Mouse (Mus musculus): ENCODE data around the gene Cyp2c38. TPM values are rescaled to one million over a fixed set of nuclear protein-coding genes. Genes with fewer than 3 reads are reported as not detected.
"Not testable (repeated sequence)": the region's sequence is repeated elsewhere in the genome, so short reads cannot be mapped to it uniquely, and the experiment has no call there.

Gene Cyp2c38
- not detected in 2 replicates for polyA plus RNA-seq (2012; rRNA removed)

- no peak for DNase-seq (ENCODE audit: low read depth in 1 of 2, low spot score in 2 of 2)
- no peaks in the 10 kb centered on the region for H3K36me3 ChIP-seq (ENCODE audit: control insufficient read depth, insufficient read depth, low read length)
- no peak within 1 kb of the TSS for H3K27ac ChIP-seq (ENCODE audit: insufficient read depth, low read length)
- no peak within 1 kb of the TSS for H3K4me3 ChIP-seq (ENCODE audit: extremely low read depth, insufficient read depth, insufficient read length)
- no peaks in the 10 kb centered on the region for H3K27me3 ChIP-seq (ENCODE audit: control insufficient read depth, insufficient read depth, low read length)
- 91% methylated on average over 1 of the region's 1 CpGs for WGBS
- H3K4me1 ChIP-seq (ENCODE audit: control insufficient read depth, insufficient read depth, insufficient read length): no peaks in the 10 kb centered on the region
- no peak for TF ChIP-seq POLR2A (IDR thresholded peaks at IDR 0.05; ENCODE audit: low read depth, low read length)
- no peak for TF ChIP-seq CTCF (IDR thresholded peaks at IDR 0.05; ENCODE audit: extremely low read depth, insufficient read depth, insufficient read length, insufficient replicate concordance)
Observed at GRCm38 (mm10) chr19:39462941-39463340, at the start of gene Cyp2c38. Gene Cyp2c38, minus strand, starts transcription at chr19:39463075.

- Histone ChIP-seq H3K36me3 (ENCODE audit: control insufficient read depth, insufficient read depth, low read length) (no peaks in the 10 kb centered on the region), H3K4me3 (ENCODE audit: extremely low read depth, insufficient read depth, insufficient read length) (no peak within 1 kb of the TSS), H3K27ac (ENCODE audit: insufficient read depth, low read length) (no peak within 1 kb of the TSS), H3K27me3 (ENCODE audit: control insufficient read depth, insufficient read depth, low read length) (no peaks in the 10 kb centered on the region), H3K4me1 (ENCODE audit: control insufficient read depth, insufficient read depth, insufficient read length) (no peaks in the 10 kb centered on the region)
- TF ChIP-seq POLR2A (IDR thresholded peaks at IDR 0.05; ENCODE audit: low read depth, low read length): no peak
- no peak for TF ChIP-seq CTCF (IDR thresholded peaks at IDR 0.05; ENCODE audit: extremely low read depth, insufficient read depth, insufficient read length, insufficient replicate concordance)
- WGBS: 82% methylated on average over 4 of the region's 4 CpGs
- no peak for DNase-seq (ENCODE audit: low read depth in 1 of 2, low spot score in 2 of 2)
Observed at GRCm38 (mm10) chr19:39510534-39510933, 47.7 kb upstream of the Cyp2c38 start, which contains the start of gene Cyp2c39. Gene Cyp2c39, plus strand, starts transcription at chr19:39510862.

GRCm38 (mm10) chr19:39509533-39509932 is 46.7 kb upstream of the Cyp2c38 start:
- TF ChIP-seq POLR2A (IDR thresholded peaks at IDR 0.05; ENCODE audit: low read depth, low read length) (no peak), CTCF (IDR thresholded peaks at IDR 0.05; ENCODE audit: extremely low read depth, insufficient read depth, insufficient read length, insufficient replicate concordance) (no peak)
- WGBS: 68% methylated on average over 1 of the region's 1 CpGs
- no peaks in the 10 kb centered on the region for H3K4me1 ChIP-seq (ENCODE audit: control insufficient read depth, insufficient read depth, insufficient read length)
- no peaks in the 10 kb centered on the region for H3K27me3 ChIP-seq (ENCODE audit: control insufficient read depth, insufficient read depth, low read length)
- no peak overlapping the region for H3K4me3 ChIP-seq (ENCODE audit: extremely low read depth, insufficient read depth, insufficient read length)
- no peak for DNase-seq (ENCODE audit: low read depth in 1 of 2, low spot score in 2 of 2)
- no peaks in the 10 kb centered on the region for H3K36me3 ChIP-seq (ENCODE audit: control insufficient read depth, insufficient read depth, low read length)
- H3K27ac ChIP-seq (ENCODE audit: insufficient read depth, low read length): no peak overlapping the region

GRCm38 (mm10) chr19:39506341-39506740 is 43.5 kb upstream of the Cyp2c38 start:
- Histone ChIP-seq H3K4me1 (ENCODE audit: control insufficient read depth, insufficient read depth, insufficient read length) (no peaks in the 10 kb centered on the region), H3K27me3 (ENCODE audit: control insufficient read depth, insufficient read depth, low read length) (no peaks in the 10 kb centered on the region), H3K4me3 (ENCODE audit: extremely low read depth, insufficient read depth, insufficient read length) (no peak overlapping the region), H3K27ac (ENCODE audit: insufficient read depth, low read length) (no peak overlapping the region), H3K36me3 (ENCODE audit: control insufficient read depth, insufficient read depth, low read length) (no peaks in the 10 kb centered on the region)
- DNase-seq (ENCODE audit: low read depth in 1 of 2, low spot score in 2 of 2): no peak
- TF ChIP-seq POLR2A (IDR thresholded peaks at IDR 0.05; ENCODE audit: low read depth, low read length) (no peak), CTCF (IDR thresholded peaks at IDR 0.05; ENCODE audit: extremely low read depth, insufficient read depth, insufficient read length, insufficient replicate concordance) (no peak)

GRCm38 (mm10) chr19:39483961-39484360 is 21.1 kb upstream of the Cyp2c38 start:
- WGBS: 88% methylated on average over 1 of the region's 1 CpGs
- not testable (repeated sequence) for H3K4me3 ChIP-seq (ENCODE audit: extremely low read depth, insufficient read depth, insufficient read length); DNase-seq (ENCODE audit: low read depth in 1 of 2, low spot score in 2 of 2); H3K27me3 ChIP-seq (ENCODE audit: control insufficient read depth, insufficient read depth, low read length); H3K27ac ChIP-seq (ENCODE audit: insufficient read depth, low read length); H3K36me3 ChIP-seq (ENCODE audit: control insufficient read depth, insufficient read depth, low read length); H3K4me1 ChIP-seq (ENCODE audit: control insufficient read depth, insufficient read depth, insufficient read length)

GRCm38 (mm10) chr19:39463923-39464322 is 1.0 kb upstream of the Cyp2c38 start:
- H3K27me3 ChIP-seq (ENCODE audit: control insufficient read depth, insufficient read depth, low read length): no peaks in the 10 kb centered on the region
- DNase-seq (ENCODE audit: low read depth in 1 of 2, low spot score in 2 of 2): no peak
- H3K4me3 ChIP-seq (ENCODE audit: extremely low read depth, insufficient read depth, insufficient read length): no peak overlapping the region
- H3K36me3 ChIP-seq (ENCODE audit: control insufficient read depth, insufficient read depth, low read length): no peaks in the 10 kb centered on the region
- H3K4me1 ChIP-seq (ENCODE audit: control insufficient read depth, insufficient read depth, insufficient read length): no peaks in the 10 kb centered on the region
- H3K27ac ChIP-seq (ENCODE audit: insufficient read depth, low read length): no peak overlapping the region
- TF ChIP-seq CTCF (IDR thresholded peaks at IDR 0.05; ENCODE audit: extremely low read depth, insufficient read depth, insufficient read length, insufficient replicate concordance) (no peak), POLR2A (IDR thresholded peaks at IDR 0.05; ENCODE audit: low read depth, low read length) (no peak)

Other genes starting within 250 kb of the Cyp2c38 start
- 0.09 TPM in 1 of 2 replicates, not detected in the other for gene Cyp2c29, start 193.7 kb downstream of the Cyp2c38 start, polyA plus RNA-seq (2012; rRNA removed)
- gene Cyp2c39, start 47.8 kb upstream of the Cyp2c38 start, polyA plus RNA-seq (2012; rRNA removed): not detected in 2 replicates
- gene Cyp2c67, start 186.0 kb upstream of the Cyp2c38 start, polyA plus RNA-seq (2012; rRNA removed): not detected in 2 replicates